Mouse (Mus musculus): Measurements from ENCODE around the gene Tor3a. TPM values are rescaled to one million over a fixed set of nuclear protein-coding genes. Genes with fewer than 3 reads are reported as not detected.

The Tor3a gene
- polyA plus RNA-seq, 1 experiment, result 12.7 TPM

DNA sequence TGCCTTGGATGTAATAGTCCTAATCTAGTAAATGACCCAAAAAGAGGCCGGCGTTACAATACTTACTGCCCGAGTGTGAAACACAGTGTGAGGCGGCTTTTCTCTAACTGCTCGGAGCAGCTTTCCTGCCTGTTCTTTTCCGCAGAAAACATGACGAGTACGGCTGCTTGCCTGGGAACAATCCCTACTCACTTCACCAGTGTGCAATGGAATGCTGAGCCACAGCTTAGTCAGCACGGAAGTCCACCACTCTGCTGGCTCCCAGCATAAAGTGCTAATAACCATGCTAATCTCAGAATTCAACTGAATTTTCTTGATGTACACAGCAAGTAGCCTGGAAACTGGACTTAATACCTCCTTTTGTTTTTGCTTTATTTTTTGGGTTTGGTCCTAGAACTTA, 5.4 kb upstream of the Tor3a start:
- TF ChIP-seq CTCF (conservative IDR thresholded peaks at IDR 0.05; ENCODE audit: insufficient read depth, insufficient read length, low read depth, low read length), result no peak
- no peak for TF ChIP-seq POLR2A (IDR thresholded peaks at IDR 0.05; ENCODE audit: low read depth, low read length)
- no peak for DNase-seq
- Histone ChIP-seq H3K27me3 (replicated peaks; ENCODE audit: control insufficient read depth, insufficient read depth, low read length) (no peaks in the 10 kb centered on the region), H3K4me3 (ENCODE audit: insufficient read depth, low read depth, low read length) (no peak overlapping the region), H3K27ac (ENCODE audit: insufficient read depth, low read depth, low read length) (no peak overlapping the region), H3K4me1 (ENCODE audit: control insufficient read depth, insufficient read depth, low read length) (no peaks in the 10 kb centered on the region), H3K36me3 (ENCODE audit: control insufficient read depth, insufficient read depth, low read length) (peaks cover 5% of the 10 kb centered on the region)
- 87% methylated on average over 9 of the region's 9 CpGs for WGBS

DNA sequence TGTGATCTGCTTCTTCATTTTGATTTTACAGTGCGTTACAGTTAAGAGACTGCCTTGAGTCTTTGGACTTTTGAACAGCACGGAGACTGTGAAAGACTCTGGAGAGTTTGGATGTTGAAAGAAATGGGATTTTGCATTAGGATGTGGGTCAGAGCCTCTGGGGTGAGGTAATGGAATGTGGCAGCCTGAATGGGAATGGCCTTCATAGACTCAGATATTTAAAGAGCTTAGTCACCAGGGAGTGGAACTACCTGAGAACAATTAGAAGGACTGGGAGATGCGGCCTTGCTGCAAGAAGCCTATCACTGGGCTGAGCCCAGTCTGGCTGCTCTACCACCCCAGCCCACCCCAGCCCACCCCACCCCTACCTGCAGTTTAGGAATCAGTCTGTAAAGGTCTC, 3.1 kb upstream of the Tor3a start:
- no peak overlapping the region for H3K4me3 ChIP-seq (ENCODE audit: insufficient read depth, low read depth, low read length)
- no peak for DNase-seq
- H3K27ac ChIP-seq (ENCODE audit: insufficient read depth, low read depth, low read length), result no peak overlapping the region
- H3K4me1 ChIP-seq (ENCODE audit: control insufficient read depth, insufficient read depth, low read length), result no peaks in the 10 kb centered on the region; the same call in 1 of the 2 replicates
- TF ChIP-seq POLR2A (IDR thresholded peaks at IDR 0.05; ENCODE audit: low read depth, low read length) (no peak), CTCF (conservative IDR thresholded peaks at IDR 0.05; ENCODE audit: insufficient read depth, insufficient read length, low read depth, low read length) (no peak)
- H3K36me3 ChIP-seq (ENCODE audit: control insufficient read depth, insufficient read depth, low read length), result peaks cover 4% of the 10 kb centered on the region
- WGBS, result 75% methylated on average over 3 of the region's 3 CpGs
- H3K27me3 ChIP-seq (replicated peaks; ENCODE audit: control insufficient read depth, insufficient read depth, low read length), result no peaks in the 10 kb centered on the region

DNA sequence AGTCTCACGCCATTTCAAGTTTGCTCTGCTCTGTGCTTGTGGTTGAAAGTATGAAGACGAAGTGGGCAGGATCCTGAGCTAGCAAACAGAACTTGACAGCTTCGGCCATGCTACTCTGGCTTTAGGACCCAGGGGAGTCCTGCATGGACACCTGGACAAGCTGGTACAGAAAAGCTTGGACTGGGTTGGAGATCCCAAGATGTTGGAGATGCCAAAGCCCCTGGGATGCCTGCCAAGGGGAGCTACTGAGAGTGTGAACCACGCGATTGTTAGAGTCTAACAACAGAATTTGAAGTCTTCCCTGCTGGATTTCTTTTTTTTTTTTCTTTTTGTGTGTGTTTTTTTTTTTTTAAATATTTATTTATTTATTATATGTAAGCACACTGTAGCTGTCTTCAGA, 2.4 kb upstream of the Tor3a start:
- Histone ChIP-seq H3K4me1 (ENCODE audit: control insufficient read depth, insufficient read depth, low read length) (no peaks in the 10 kb centered on the region; the same call in 1 of the 2 replicates), H3K4me3 (ENCODE audit: insufficient read depth, low read depth, low read length) (no peak overlapping the region), H3K27me3 (replicated peaks; ENCODE audit: control insufficient read depth, insufficient read depth, low read length) (no peaks in the 10 kb centered on the region), H3K27ac (ENCODE audit: insufficient read depth, low read depth, low read length) (no peak overlapping the region), H3K36me3 (ENCODE audit: control insufficient read depth, insufficient read depth, low read length) (peaks cover 4% of the 10 kb centered on the region)
- TF ChIP-seq CTCF (conservative IDR thresholded peaks at IDR 0.05; ENCODE audit: insufficient read depth, insufficient read length, low read depth, low read length) (no peak), POLR2A (IDR thresholded peaks at IDR 0.05; ENCODE audit: low read depth, low read length) (no peak)
- DNase-seq, result no peak
- 72% methylated on average over 5 of the region's 5 CpGs for WGBS

DNA sequence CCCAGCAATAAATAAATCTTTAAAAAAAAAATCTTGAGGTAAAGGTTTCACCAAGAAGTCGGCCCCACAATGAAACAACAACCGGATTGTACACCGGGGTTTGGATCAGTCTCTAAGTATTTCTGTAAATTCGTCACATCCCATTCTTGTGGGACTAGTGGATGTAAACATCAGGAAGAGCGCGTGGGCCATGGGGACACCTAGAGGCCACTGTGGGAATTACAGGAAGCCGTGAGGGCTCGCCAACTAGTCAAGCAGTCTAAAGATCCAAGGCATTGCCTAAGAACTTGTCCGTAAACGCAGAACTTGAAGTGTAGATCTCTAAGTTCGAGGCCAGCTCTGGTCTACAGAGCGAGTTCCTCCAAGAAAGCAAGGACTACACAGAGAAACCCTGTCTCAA, 2.0 kb upstream of the Tor3a start:
- Histone ChIP-seq H3K4me1 (ENCODE audit: control insufficient read depth, insufficient read depth, low read length) (no peaks in the 10 kb centered on the region; the same call in 1 of the 2 replicates), H3K27me3 (replicated peaks; ENCODE audit: control insufficient read depth, insufficient read depth, low read length) (no peaks in the 10 kb centered on the region), H3K36me3 (ENCODE audit: control insufficient read depth, insufficient read depth, low read length) (peaks cover 4% of the 10 kb centered on the region), H3K4me3 (ENCODE audit: insufficient read depth, low read depth, low read length) (no peak overlapping the region), H3K27ac (ENCODE audit: insufficient read depth, low read depth, low read length) (no peak overlapping the region)
- DNase-seq, result peak; percentile 56
- WGBS, result 48% methylated on average over 12 of the region's 12 CpGs
- TF ChIP-seq POLR2A (IDR thresholded peaks at IDR 0.05; ENCODE audit: low read depth, low read length) (no peak), CTCF (conservative IDR thresholded peaks at IDR 0.05; ENCODE audit: insufficient read depth, insufficient read length, low read depth, low read length) (peak; percentile 84)

DNA sequence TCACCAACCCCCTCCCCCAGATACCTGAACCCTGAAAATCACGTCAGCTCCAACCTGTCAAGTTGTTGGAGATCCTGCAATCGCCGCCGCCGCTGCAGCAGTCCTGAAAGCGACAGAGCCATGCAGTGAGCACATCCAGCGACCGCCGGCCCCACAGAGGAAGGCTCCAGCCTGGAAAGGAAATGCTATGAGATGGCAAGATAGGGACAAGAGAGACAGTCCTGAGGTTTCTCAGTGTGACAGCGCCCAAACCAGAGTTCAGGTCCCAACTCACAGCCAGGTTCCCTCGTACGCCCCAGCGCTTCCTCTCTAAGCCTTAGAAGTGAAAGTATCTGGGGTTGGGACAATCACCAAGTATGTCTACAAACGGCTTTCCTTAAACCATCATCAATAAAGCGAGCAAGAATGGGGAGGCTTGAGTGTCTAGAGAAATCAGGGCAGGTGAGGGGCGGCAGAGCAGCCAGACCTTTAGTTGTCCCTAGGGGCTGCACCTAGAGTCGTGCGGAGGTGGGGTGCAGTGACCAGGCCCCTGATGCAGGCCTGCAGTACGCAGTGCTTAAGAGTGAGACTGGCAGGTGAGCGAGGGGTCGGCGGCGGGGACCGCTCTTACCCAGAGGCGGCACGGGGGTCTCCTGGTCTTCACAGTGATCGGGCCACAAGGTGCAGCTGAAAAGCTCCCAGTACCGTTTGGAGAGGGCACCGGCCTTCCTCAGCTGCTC, 521 bp downstream of the Tor3a start:
- under 1% methylated on average over 29 of the region's 29 CpGs for WGBS
- DNase-seq, result peak; percentile 48
- TF ChIP-seq POLR2A (IDR thresholded peaks at IDR 0.05; ENCODE audit: low read depth, low read length) (no peak), CTCF (conservative IDR thresholded peaks at IDR 0.05; ENCODE audit: insufficient read depth, insufficient read length, low read depth, low read length) (no peak)
- Histone ChIP-seq H3K27me3 (replicated peaks; ENCODE audit: control insufficient read depth, insufficient read depth, low read length) (no peaks in the 10 kb centered on the region), H3K4me3 (ENCODE audit: insufficient read depth, low read depth, low read length) (peak overlapping the region; percentile 73), H3K27ac (ENCODE audit: insufficient read depth, low read depth, low read length) (peak overlapping the region; percentile 32), H3K36me3 (ENCODE audit: control insufficient read depth, insufficient read depth, low read length) (no peaks in the 10 kb centered on the region), H3K4me1 (ENCODE audit: control insufficient read depth, insufficient read depth, low read length) (no peaks in the 10 kb centered on the region; the same call in 1 of the 2 replicates)

DNA sequence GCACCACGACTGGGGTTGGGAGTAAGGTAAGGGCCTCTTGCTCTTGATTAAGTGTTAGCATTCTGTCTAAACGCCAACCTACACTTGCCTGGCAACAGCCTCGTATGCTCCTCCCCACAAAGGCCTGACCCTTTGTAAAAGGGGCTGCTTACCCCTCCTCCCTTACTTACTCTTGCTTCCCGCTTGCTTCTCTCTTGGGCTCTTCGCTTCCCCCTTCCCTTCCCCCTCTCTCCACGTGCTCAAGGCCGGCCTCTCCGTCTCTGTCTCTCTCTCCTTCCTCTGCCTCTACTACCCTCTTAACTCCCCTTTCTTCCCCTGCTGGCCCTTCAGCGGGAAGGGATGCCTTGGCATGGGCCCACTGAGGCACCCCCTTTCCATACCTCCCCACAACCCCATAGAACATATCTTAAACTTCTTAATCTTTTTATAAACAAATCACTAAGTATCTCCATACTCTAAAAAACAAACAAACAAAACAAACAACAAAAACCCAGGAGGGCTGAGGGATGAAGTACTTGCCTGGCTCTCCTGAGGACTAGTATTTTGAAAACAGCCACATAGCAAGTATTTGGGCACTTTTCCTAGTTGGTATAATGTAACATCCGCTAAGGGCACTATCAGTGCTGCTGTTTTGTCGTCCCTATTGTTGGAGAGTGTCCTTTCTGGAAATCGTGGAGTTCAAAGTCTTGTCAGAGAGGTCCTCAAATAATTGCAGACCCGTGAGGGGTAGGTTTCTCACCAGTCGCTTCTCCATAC, 1.3 kb downstream of the Tor3a start:
- no peaks in the 10 kb centered on the region; the same call in 1 of the 2 replicates for H3K4me1 ChIP-seq (ENCODE audit: control insufficient read depth, insufficient read depth, low read length)
- H3K27ac ChIP-seq (ENCODE audit: insufficient read depth, low read depth, low read length), result peak overlapping the region; percentile 32; the same call in 1 of the 2 replicates
- no peak for DNase-seq
- H3K4me3 ChIP-seq (ENCODE audit: insufficient read depth, low read depth, low read length), result peak overlapping the region; percentile 73
- TF ChIP-seq CTCF (conservative IDR thresholded peaks at IDR 0.05; ENCODE audit: insufficient read depth, insufficient read length, low read depth, low read length), result no peak
- no peak for TF ChIP-seq POLR2A (IDR thresholded peaks at IDR 0.05; ENCODE audit: low read depth, low read length)
- no peaks in the 10 kb centered on the region for H3K27me3 ChIP-seq (replicated peaks; ENCODE audit: control insufficient read depth, insufficient read depth, low read length)
- 50% methylated on average over 14 of the region's 14 CpGs for WGBS
- H3K36me3 ChIP-seq (ENCODE audit: control insufficient read depth, insufficient read depth, low read length), result no peaks in the 10 kb centered on the region

DNA sequence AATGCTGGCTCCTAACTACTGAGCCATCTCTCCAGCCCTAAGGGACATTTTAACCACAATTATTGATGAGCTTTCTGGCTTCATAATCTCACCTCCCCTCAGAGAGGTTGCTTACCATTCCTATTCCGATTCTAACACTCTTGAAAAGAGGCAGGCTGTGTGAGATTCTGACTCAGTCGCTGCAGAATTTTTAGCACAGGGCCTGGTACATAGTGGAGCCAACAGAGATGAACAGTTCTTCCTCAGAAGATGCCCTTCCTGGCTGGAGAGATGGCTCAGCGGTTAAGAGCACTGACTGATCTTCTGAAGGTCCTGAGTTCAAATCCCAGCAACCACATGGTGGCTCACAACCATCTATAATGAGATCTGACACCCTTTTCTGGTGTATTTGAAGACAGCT, 2.2 kb downstream of the Tor3a start:
- no peak for TF ChIP-seq CTCF (conservative IDR thresholded peaks at IDR 0.05; ENCODE audit: insufficient read depth, insufficient read length, low read depth, low read length)
- TF ChIP-seq POLR2A (IDR thresholded peaks at IDR 0.05; ENCODE audit: low read depth, low read length), result no peak
- no peaks in the 10 kb centered on the region for H3K27me3 ChIP-seq (replicated peaks; ENCODE audit: control insufficient read depth, insufficient read depth, low read length)
- no peak for DNase-seq
- H3K4me1 ChIP-seq (ENCODE audit: control insufficient read depth, insufficient read depth, low read length), result no peaks in the 10 kb centered on the region; the same call in 1 of the 2 replicates
- WGBS, result 100% methylated on average over 3 of the region's 3 CpGs
- no peaks in the 10 kb centered on the region for H3K36me3 ChIP-seq (ENCODE audit: control insufficient read depth, insufficient read depth, low read length)
- H3K27ac ChIP-seq (ENCODE audit: insufficient read depth, low read depth, low read length), result no peak overlapping the region
- no peak overlapping the region for H3K4me3 ChIP-seq (ENCODE audit: insufficient read depth, low read depth, low read length)

Data from kidney, adult 2 months (tissue).